ENCODE assay signal across 19 mouse cellular contexts in genomic region chr15:93252396-93252795, GRCm38 (mm10). TPM values are rescaled to one million over a fixed set of nuclear protein-coding genes. Genes with fewer than 3 reads are reported as not detected.
DNase-seq lines count a peak whose midpoint lies in the region; TF ChIP-seq lines count a peak whose summit lies in the region.
"Had no signal": no experiment of that assay in that cellular context is flagged by ENCODE, and none has a peak within 500 bp of the region (broad histone marks: within the 10 kb centered on the region; RNA-seq: fewer than 3 reads in every experiment).

No protein-coding gene starts in this region.

- intact Hi-C loops in heart, adult 2 months (cut with DNase I): no loop called here
- intact Hi-C loops in left cerebral cortex, adult 2 months (cut with DNase I): no loop called here

- DNase-seq in heart, adult 2 months: no peak
- no peak for DNase-seq in heart, adult 18-20 months
- DNase-seq in left cerebral cortex, adult 2 months (ENCODE audit: extremely low spot score in 1 of 2, low spot score in 2 of 2): no peak
- DNase-seq in left cerebral cortex, adult 8-10 months (ENCODE audit: low spot score in 2 of 2): no peak
- peak; percentile 42 for DNase-seq in CD4-positive helper T cell, adult 2 months (ENCODE audit: low read depth, low spot score)
- peak; percentile 63 for DNase-seq in brain, adult 2 months (ENCODE audit: low read depth, low spot score)
- no peak for DNase-seq in MN1 (ENCODE audit: low spot score)
- DNase-seq in yolk sac, embryonic 10.5 days (ENCODE audit: low spot score): no peak
- DNase-seq: adrenal gland, postnatal 10 days; cerebellum, adult 9-10 months; gastrocnemius, adult 2 months; kidney, adult 9 months; liver, postnatal 0 days; thymus, adult 18-20 months; thymus, postnatal 36 days had no signal

- no peak overlapping the region; the same call in 1 of the 2 replicates for H3K4me3 ChIP-seq in heart, adult 2 months
- H3K4me3 ChIP-seq in left cerebral cortex, adult 2 months: no peak overlapping the region
- H3K4me3 ChIP-seq: forebrain, embryonic 10.5 days; heart, embryonic 12.5 days; hindbrain, embryonic 13.5 days; limb, embryonic 12.5 days had no signal

- TF ChIP-seq EP300 in heart, adult 2 months (IDR thresholded peaks at IDR 0.05; ENCODE audit: insufficient read depth, low read depth, low read length): no peak

- no peaks in the 10 kb centered on the region for H3K27me3 ChIP-seq in heart, adult 2 months (ENCODE audit: control insufficient read depth, insufficient read depth, low read length)
- H3K27me3 ChIP-seq: heart, embryonic 12.5 days; hindbrain, embryonic 13.5 days; limb, embryonic 12.5 days had no signal

- no peak for TF ChIP-seq POLR2A in heart, adult 2 months (IDR thresholded peaks at IDR 0.05; ENCODE audit: insufficient read depth, low read depth, low read length)

- peaks cover 5% of the 10 kb centered on the region for H3K36me3 ChIP-seq in heart, adult 2 months (ENCODE audit: control insufficient read depth, insufficient read depth, low read length)

- no peak for TF ChIP-seq CTCF in heart, adult 2 months (IDR thresholded peaks at IDR 0.05)
- no peak for TF ChIP-seq CTCF in left cerebral cortex, adult 2 months (IDR thresholded peaks at IDR 0.05)

- peak overlapping the region; percentile 54 for H3K27ac ChIP-seq in heart, adult 2 months
- H3K27ac ChIP-seq in left cerebral cortex, adult 2 months: peak overlapping the region; percentile 29; the same call in 1 of the 2 replicates
- H3K27ac ChIP-seq: forebrain, embryonic 10.5 days; gastrocnemius, adult 2 months; hindbrain, embryonic 13.5 days; limb, embryonic 12.5 days had no signal

- WGBS in heart, adult 2 months: 62% methylated on average over 6 of the region's 6 CpGs

- H3K79me2 ChIP-seq in heart, adult 2 months (replicated peaks; ENCODE audit: control insufficient read depth, insufficient read depth, low read length): no peaks in the 10 kb centered on the region

- H3K4me1 ChIP-seq in heart, adult 2 months (ENCODE audit: control insufficient read depth, insufficient read depth, low read length): peaks cover 3% of the 10 kb centered on the region
- H3K4me1 ChIP-seq: hindbrain, embryonic 13.5 days had no signal

- H3K9ac ChIP-seq in heart, adult 2 months (ENCODE audit: low read depth, low read length): no peak overlapping the region
- H3K9ac ChIP-seq: heart, embryonic 12.5 days; hindbrain, embryonic 13.5 days; limb, embryonic 12.5 days; liver, postnatal 0 days had no signal

RNA-seq across cellular contexts. Expression of gene Gxylt1, which starts 22.6 kb away (rescaled TPM):
- 10 to 100 TPM; 10.3 to 10.4 TPM for total RNA-seq in heart, adult 2 months (2021)
- 2.7 and 4.1 TPM in 2 replicates for polyA plus RNA-seq in heart, adult 2 months (2012; rRNA removed)
- total RNA-seq in heart, adult 18-20 months (2021): 10 to 100 TPM; 10.5 to 11.4 TPM
- total RNA-seq in left cerebral cortex, adult 2 months (2021): 10 to 100 TPM; 13.3 to 13.4 TPM
- 10 to 100 TPM; 13.1 to 15.5 (median 13.9) TPM for total RNA-seq in left cerebral cortex, adult 8-10 months (2022)

Comparison
In these comparisons a context has a peak if more than half of its experiments do, and no peak if none do; other contexts are left out.
1. DNase-seq: peak in CD4-positive helper T cell, adult 2 months (single experiment) and brain, adult 2 months (single experiment); none in heart, adult 2 months (0 of 2), heart, adult 18-20 months (0 of 2), left cerebral cortex, adult 2 months (0 of 2), left cerebral cortex, adult 8-10 months (0 of 2), MN1 (single experiment) and yolk sac, embryonic 10.5 days (single experiment).